Mouse (Mus musculus) olfactory bulb, adult 2 months (tissue): ENCODE results near the gene Atp13a3.

Source experiments
- CTCF ChIP-seq: fragments of 200-500 bp; IDR thresholded peaks from 2 replicates; pipeline ENCODE4 v1.5.1; 2012; ENCODE audit warnings: low read depth, mild to moderate bottlenecking, low read length, moderate library complexity; ENCODE audit not compliant: insufficient read depth
- POLR2A ChIP-seq: fragments of 200-500 bp; IDR thresholded peaks from 2 replicates; pipeline ENCODE4 v1.6.1; 2012; ENCODE audit warnings: mild to moderate bottlenecking, low read depth, low read length, moderate library complexity; ENCODE audit not compliant: insufficient read depth

DNA sequence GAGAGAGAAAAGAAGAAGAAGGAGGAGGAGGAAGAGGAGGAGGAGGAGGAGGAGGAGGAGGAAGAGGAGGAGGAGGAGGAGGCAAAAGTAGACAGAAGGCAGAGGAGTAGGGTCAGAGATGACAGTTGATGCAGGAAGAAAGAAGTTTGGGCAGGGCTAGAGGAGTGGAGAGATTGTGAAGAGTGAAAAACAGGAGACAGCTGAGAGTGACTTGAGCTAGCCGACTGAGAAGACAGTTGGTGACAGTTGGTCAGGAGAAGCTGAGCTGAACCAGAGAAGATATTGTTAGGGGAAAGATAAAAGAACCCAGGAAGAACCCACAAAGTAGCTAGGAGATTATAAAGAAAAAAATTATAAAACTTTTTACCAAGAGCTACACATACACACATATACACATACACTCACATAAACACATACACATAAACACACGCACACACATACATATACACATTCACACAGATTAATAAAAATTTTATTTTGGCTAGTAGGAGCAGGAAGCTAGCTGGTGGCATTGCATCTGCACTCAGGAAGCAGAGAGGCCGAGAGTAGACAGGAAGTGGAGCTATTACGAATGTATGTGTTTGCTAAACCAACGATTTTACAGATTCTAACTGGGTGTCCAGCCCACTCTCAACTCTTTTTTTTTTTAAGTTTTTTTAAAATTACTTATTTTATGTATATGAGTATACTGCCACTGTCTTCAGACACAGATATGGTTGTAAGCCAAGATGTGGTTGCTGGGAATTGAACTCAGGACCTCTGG lies 47.6 kb upstream of the Atp13a3 start:
- no peak for TF ChIP-seq POLR2A
- TF ChIP-seq CTCF = no peak
